Mouse (Mus musculus): ENCODE measurements around the gene Zfp507. TPM values are rescaled to one million over a fixed set of nuclear protein-coding genes. Genes with fewer than 3 reads are reported as not detected.

The Zfp507 gene
- polyA plus RNA-seq, 1 experiment, result 30.4 TPM

- H3K27me3 ChIP-seq (ENCODE audit: control insufficient read depth, insufficient read depth, low read length, poor library complexity, severe bottlenecking), result no peaks in the 10 kb centered on the region
- no peaks in the 10 kb centered on the region for H3K4me1 ChIP-seq (ENCODE audit: control insufficient read depth, insufficient read depth, low read length)
- H3K9me3 ChIP-seq (replicated peaks; ENCODE audit: control insufficient read depth, insufficient read depth, low read length, poor library complexity, severe bottlenecking), result no peaks in the 10 kb centered on the region
- no peak overlapping the region for H3K4me3 ChIP-seq (ENCODE audit: low read depth, low read length)
- H3K9ac ChIP-seq (ENCODE audit: low read depth, poor library complexity, severe bottlenecking), result no peak overlapping the region
- H3K27ac ChIP-seq (ENCODE audit: insufficient read depth, low read length), result no peak overlapping the region
- H3K36me3 ChIP-seq (ENCODE audit: control insufficient read depth, insufficient read depth, low read length, poor library complexity, severe bottlenecking), result peaks cover 46% of the 10 kb centered on the region
- TF ChIP-seq EP300 (IDR thresholded peaks at IDR 0.05; ENCODE audit: insufficient read depth, low read depth, low read length), result no peak
- no peak for TF ChIP-seq POLR2A (IDR thresholded peaks at IDR 0.05; ENCODE audit: insufficient read depth, low read length)
- no peak for TF ChIP-seq CTCF (IDR thresholded peaks at IDR 0.05; ENCODE audit: low read depth, low read length)
Measured at GRCm38 (mm10) chr7:35792150-35792848, 10.5 kb downstream of the Zfp507 start.

- no peaks in the 10 kb centered on the region for H3K27me3 ChIP-seq (ENCODE audit: control insufficient read depth, insufficient read depth, low read length, poor library complexity, severe bottlenecking)
- H3K9ac ChIP-seq (ENCODE audit: low read depth, poor library complexity, severe bottlenecking), result no peak overlapping the region
- H3K36me3 ChIP-seq (ENCODE audit: control insufficient read depth, insufficient read depth, low read length, poor library complexity, severe bottlenecking), result peaks cover 50% of the 10 kb centered on the region
Measured at GRCm38 (mm10) chr7:35790926-35791325, 11.9 kb downstream of the Zfp507 start.

DNA sequence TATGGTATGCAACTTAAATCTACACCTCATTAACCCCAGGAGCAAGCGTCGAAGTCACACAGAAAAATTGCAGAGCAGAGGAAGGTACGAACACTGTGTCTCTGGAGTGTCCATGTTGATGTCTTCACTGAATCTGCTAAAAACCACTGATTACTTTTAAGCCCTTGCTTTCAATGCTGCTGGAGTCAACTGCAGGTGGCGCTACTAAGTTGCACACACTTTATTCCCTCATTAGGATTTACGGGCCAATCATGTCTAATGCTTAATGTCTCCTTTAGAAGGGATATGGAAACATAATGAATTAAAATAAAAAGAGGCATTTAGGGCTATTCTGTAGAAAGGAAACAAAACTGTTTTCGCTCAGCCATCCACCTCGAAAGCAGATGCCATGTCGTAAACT, 12.6 kb downstream of the Zfp507 start:
- no peaks in the 10 kb centered on the region for H3K9me3 ChIP-seq (replicated peaks; ENCODE audit: control insufficient read depth, insufficient read depth, low read length, poor library complexity, severe bottlenecking)
- no peaks in the 10 kb centered on the region for H3K4me1 ChIP-seq (ENCODE audit: control insufficient read depth, insufficient read depth, low read length)
- H3K4me3 ChIP-seq (ENCODE audit: low read depth, low read length), result no peak overlapping the region
- TF ChIP-seq CTCF (IDR thresholded peaks at IDR 0.05; ENCODE audit: low read depth, low read length) (no peak), POLR2A (IDR thresholded peaks at IDR 0.05; ENCODE audit: insufficient read depth, low read length) (no peak), EP300 (IDR thresholded peaks at IDR 0.05; ENCODE audit: insufficient read depth, low read depth, low read length) (no peak)
- peaks cover 51% of the 10 kb centered on the region for H3K36me3 ChIP-seq (ENCODE audit: control insufficient read depth, insufficient read depth, low read length, poor library complexity, severe bottlenecking)
- H3K9ac ChIP-seq (ENCODE audit: low read depth, poor library complexity, severe bottlenecking), result no peak overlapping the region
- H3K27ac ChIP-seq (ENCODE audit: insufficient read depth, low read length), result no peak overlapping the region
- no peaks in the 10 kb centered on the region for H3K27me3 ChIP-seq (ENCODE audit: control insufficient read depth, insufficient read depth, low read length, poor library complexity, severe bottlenecking)

More at GRCm38 (mm10) chr7:35790926-35791325, 11.9 kb downstream of the Zfp507 start:
- no peak overlapping the region for H3K4me3 ChIP-seq (ENCODE audit: low read depth, low read length)
- H3K4me1 ChIP-seq (ENCODE audit: control insufficient read depth, insufficient read depth, low read length), result no peaks in the 10 kb centered on the region
- TF ChIP-seq EP300 (IDR thresholded peaks at IDR 0.05; ENCODE audit: insufficient read depth, low read depth, low read length) (no peak), CTCF (IDR thresholded peaks at IDR 0.05; ENCODE audit: low read depth, low read length) (no peak), POLR2A (IDR thresholded peaks at IDR 0.05; ENCODE audit: insufficient read depth, low read length) (no peak)
- no peaks in the 10 kb centered on the region for H3K9me3 ChIP-seq (replicated peaks; ENCODE audit: control insufficient read depth, insufficient read depth, low read length, poor library complexity, severe bottlenecking)
- H3K27ac ChIP-seq (ENCODE audit: insufficient read depth, low read length), result no peak overlapping the region

GRCm38 (mm10) chr7:35785579-35785978, 17.2 kb downstream of the Zfp507 start:
- Histone ChIP-seq H3K36me3 (ENCODE audit: control insufficient read depth, insufficient read depth, low read length, poor library complexity, severe bottlenecking) (peaks cover 37% of the 10 kb centered on the region), H3K4me3 (ENCODE audit: low read depth, low read length) (no peak overlapping the region), H3K4me1 (ENCODE audit: control insufficient read depth, insufficient read depth, low read length) (no peaks in the 10 kb centered on the region), H3K27ac (ENCODE audit: insufficient read depth, low read length) (no peak overlapping the region), H3K9ac (ENCODE audit: low read depth, poor library complexity, severe bottlenecking) (no peak overlapping the region), H3K27me3 (ENCODE audit: control insufficient read depth, insufficient read depth, low read length, poor library complexity, severe bottlenecking) (no peaks in the 10 kb centered on the region), H3K9me3 (replicated peaks; ENCODE audit: control insufficient read depth, insufficient read depth, low read length, poor library complexity, severe bottlenecking) (no peaks in the 10 kb centered on the region)
- TF ChIP-seq POLR2A (IDR thresholded peaks at IDR 0.05; ENCODE audit: insufficient read depth, low read length), result no peak
- TF ChIP-seq CTCF (IDR thresholded peaks at IDR 0.05; ENCODE audit: low read depth, low read length), result no peak
- no peak for TF ChIP-seq EP300 (IDR thresholded peaks at IDR 0.05; ENCODE audit: insufficient read depth, low read depth, low read length)

GRCm38 (mm10) chr7:35782252-35782651, 20.6 kb downstream of the Zfp507 start:
- Histone ChIP-seq H3K4me1 (ENCODE audit: control insufficient read depth, insufficient read depth, low read length) (no peaks in the 10 kb centered on the region), H3K9ac (ENCODE audit: low read depth, poor library complexity, severe bottlenecking) (no peak overlapping the region), H3K36me3 (ENCODE audit: control insufficient read depth, insufficient read depth, low read length, poor library complexity, severe bottlenecking) (peaks cover 28% of the 10 kb centered on the region), H3K27ac (ENCODE audit: insufficient read depth, low read length) (no peak overlapping the region), H3K27me3 (ENCODE audit: control insufficient read depth, insufficient read depth, low read length, poor library complexity, severe bottlenecking) (no peaks in the 10 kb centered on the region), H3K4me3 (ENCODE audit: low read depth, low read length) (no peak overlapping the region), H3K9me3 (replicated peaks; ENCODE audit: control insufficient read depth, insufficient read depth, low read length, poor library complexity, severe bottlenecking) (no peaks in the 10 kb centered on the region)
- TF ChIP-seq CTCF (IDR thresholded peaks at IDR 0.05; ENCODE audit: low read depth, low read length) (no peak), EP300 (IDR thresholded peaks at IDR 0.05; ENCODE audit: insufficient read depth, low read depth, low read length) (no peak), POLR2A (IDR thresholded peaks at IDR 0.05; ENCODE audit: insufficient read depth, low read length) (no peak)

- H3K27me3 ChIP-seq (ENCODE audit: control insufficient read depth, insufficient read depth, low read length, poor library complexity, severe bottlenecking), result no peaks in the 10 kb centered on the region
- no peaks in the 10 kb centered on the region for H3K9me3 ChIP-seq (replicated peaks; ENCODE audit: control insufficient read depth, insufficient read depth, low read length, poor library complexity, severe bottlenecking)
- no peaks in the 10 kb centered on the region for H3K4me1 ChIP-seq (ENCODE audit: control insufficient read depth, insufficient read depth, low read length)
- H3K9ac ChIP-seq (ENCODE audit: low read depth, poor library complexity, severe bottlenecking), result no peak overlapping the region
- H3K4me3 ChIP-seq (ENCODE audit: low read depth, low read length), result no peak overlapping the region
- H3K27ac ChIP-seq (ENCODE audit: insufficient read depth, low read length), result no peak overlapping the region
- TF ChIP-seq POLR2A (IDR thresholded peaks at IDR 0.05; ENCODE audit: insufficient read depth, low read length) (no peak), EP300 (IDR thresholded peaks at IDR 0.05; ENCODE audit: insufficient read depth, low read depth, low read length) (no peak), CTCF (IDR thresholded peaks at IDR 0.05; ENCODE audit: low read depth, low read length) (no peak)
- peaks cover 24% of the 10 kb centered on the region for H3K36me3 ChIP-seq (ENCODE audit: control insufficient read depth, insufficient read depth, low read length, poor library complexity, severe bottlenecking)
Measured at GRCm38 (mm10) chr7:35774127-35774526, 28.7 kb downstream of the Zfp507 start.
